Mouse (Mus musculus): ENCODE results near the gene Dot1l. TPM values are rescaled to one million over a fixed set of nuclear protein-coding genes. Genes with fewer than 3 reads are reported as not detected.

Dot1l gene
- polyA plus RNA-seq, 1 experiment from 2014 or later: 23.9 TPM

DNA sequence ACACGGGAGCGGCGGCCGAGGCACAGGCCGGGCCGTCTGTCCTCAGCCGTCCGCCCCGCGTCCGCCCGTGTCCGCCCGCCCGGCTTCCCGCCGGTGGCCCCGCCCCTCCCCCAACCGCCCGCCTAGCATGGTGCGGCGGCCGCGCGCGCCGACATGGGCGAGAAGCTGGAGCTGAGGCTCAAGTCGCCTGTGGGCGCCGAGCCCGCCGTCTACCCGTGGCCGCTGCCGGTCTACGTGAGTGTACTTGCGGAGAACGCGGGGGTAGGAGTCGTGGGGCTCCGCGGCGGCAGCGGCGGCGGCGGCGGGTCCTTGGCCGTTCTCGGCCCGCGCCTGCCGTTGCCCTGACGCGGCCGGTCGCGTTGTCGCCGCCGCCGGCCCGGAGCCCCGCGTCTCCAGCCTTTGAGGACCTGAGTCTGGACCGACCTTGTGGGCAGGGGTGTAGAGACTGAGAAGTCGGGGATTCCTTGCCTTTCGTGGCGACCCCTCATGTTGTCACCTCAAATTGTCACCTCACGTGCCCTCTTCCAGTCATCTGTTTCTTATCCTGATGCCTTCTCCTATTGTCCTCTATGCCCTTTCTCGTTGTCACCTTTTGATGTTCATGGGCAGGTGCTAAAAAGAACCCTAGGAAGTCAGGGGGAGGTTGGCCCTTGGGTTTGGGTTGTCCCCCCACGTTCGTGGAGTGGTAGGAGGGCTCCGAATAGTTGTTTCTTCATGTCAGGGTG lies 447 bp downstream of the Dot1l start:
- H3K4me2 ChIP-seq (ENCODE audit: low read depth): peak overlapping the region; percentile 79
- H3K4me3 ChIP-seq (ENCODE audit: low read depth, low read length): peak overlapping the region; percentile 99
- H3K27me3 ChIP-seq (ENCODE audit: control insufficient read depth, insufficient read depth, low read length): no peaks in the 10 kb centered on the region
- DNase-seq (ENCODE audit: low spot score): no peak
- no peak for ATAC-seq (ENCODE audit: insufficient read depth, low FRiP score, low TSS enrichment)
- WGBS: 1% methylated on average over 65 of the region's 75 CpGs
- peak overlapping the region; percentile 83 for H3K27ac ChIP-seq (ENCODE audit: low read depth, low read length)
- peaks cover 26% of the 10 kb centered on the region for H3K4me1 ChIP-seq (ENCODE audit: control insufficient read depth, insufficient read depth, low read length)
- peak overlapping the region; percentile 98 for H3K9ac ChIP-seq (ENCODE audit: low read length)
- H3K36me3 ChIP-seq (ENCODE audit: control insufficient read depth, insufficient read depth, low read length): no peaks in the 10 kb centered on the region
- H3K9me3 ChIP-seq (ENCODE audit: control insufficient read depth, low read length): no peaks in the 10 kb centered on the region

DNA sequence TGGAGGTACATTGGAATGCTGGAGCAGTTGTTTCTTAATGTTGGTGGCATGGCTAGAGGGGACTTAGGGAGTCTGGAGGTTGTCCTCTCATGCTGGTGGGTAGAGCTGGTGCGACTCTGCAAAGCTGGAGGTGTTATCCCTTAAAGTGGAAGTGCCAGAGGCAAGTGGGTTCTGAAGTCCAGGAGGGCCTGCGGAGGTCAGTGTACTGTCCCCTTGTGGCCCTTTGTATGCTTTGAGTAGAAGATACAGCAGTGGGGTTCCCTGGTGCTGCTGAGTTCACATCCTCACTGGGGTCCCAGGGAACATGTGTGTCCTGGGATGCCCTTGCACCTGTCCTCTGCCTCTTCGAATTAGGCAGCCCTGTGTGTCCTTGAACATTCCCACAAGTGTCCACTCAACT lies 1.1 kb downstream of the Dot1l start:
- Histone ChIP-seq H3K9ac (ENCODE audit: low read length) (peak overlapping the region; percentile 98), H3K27me3 (ENCODE audit: control insufficient read depth, insufficient read depth, low read length) (no peaks in the 10 kb centered on the region), H3K4me1 (ENCODE audit: control insufficient read depth, insufficient read depth, low read length) (peaks cover 26% of the 10 kb centered on the region), H3K36me3 (ENCODE audit: control insufficient read depth, insufficient read depth, low read length) (no peaks in the 10 kb centered on the region), H3K27ac (ENCODE audit: low read depth, low read length) (no peak overlapping the region), H3K4me2 (ENCODE audit: low read depth) (peak overlapping the region; percentile 79), H3K4me3 (ENCODE audit: low read depth, low read length) (peak overlapping the region; percentile 99), H3K9me3 (ENCODE audit: control insufficient read depth, low read length) (no peaks in the 10 kb centered on the region)
- DNase-seq (ENCODE audit: low spot score) (no peak), ATAC-seq (ENCODE audit: insufficient read depth, low FRiP score, low TSS enrichment) (no peak)
- WGBS: 37% methylated on average over 3 of the region's 3 CpGs

DNA sequence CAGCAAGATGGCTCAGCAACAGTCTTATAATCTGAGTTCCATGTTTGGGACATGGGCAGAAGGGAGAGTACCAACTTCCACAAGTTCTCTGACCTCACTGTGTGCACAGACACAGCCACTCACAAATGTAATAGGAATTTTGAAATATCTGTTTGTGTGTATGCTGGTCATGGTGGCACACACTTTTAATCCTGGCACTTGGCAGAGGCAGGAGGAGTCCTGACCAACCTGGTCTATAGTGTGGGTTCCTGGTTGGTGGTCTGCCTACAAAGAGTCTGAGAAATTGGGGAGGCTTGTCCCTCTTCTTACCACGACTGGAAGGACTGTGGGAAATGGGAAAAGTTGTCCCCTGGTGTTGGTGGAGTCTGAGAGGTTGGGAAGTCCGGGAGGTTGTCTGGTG lies 1.5 kb downstream of the Dot1l start:
- Histone ChIP-seq H3K27ac (ENCODE audit: low read depth, low read length) (no peak overlapping the region), H3K27me3 (ENCODE audit: control insufficient read depth, insufficient read depth, low read length) (no peaks in the 10 kb centered on the region), H3K9me3 (ENCODE audit: control insufficient read depth, low read length) (no peaks in the 10 kb centered on the region), H3K4me3 (ENCODE audit: low read depth, low read length) (peak overlapping the region; percentile 99), H3K4me2 (ENCODE audit: low read depth) (peak overlapping the region; percentile 79), H3K36me3 (ENCODE audit: control insufficient read depth, insufficient read depth, low read length) (no peaks in the 10 kb centered on the region), H3K4me1 (ENCODE audit: control insufficient read depth, insufficient read depth, low read length) (peaks cover 26% of the 10 kb centered on the region), H3K9ac (ENCODE audit: low read length) (peak overlapping the region; percentile 98)
- 82% methylated on average over 2 of the region's 2 CpGs for WGBS
- no peak for ATAC-seq (ENCODE audit: insufficient read depth, low FRiP score, low TSS enrichment)
- DNase-seq (ENCODE audit: low spot score): no peak

DNA sequence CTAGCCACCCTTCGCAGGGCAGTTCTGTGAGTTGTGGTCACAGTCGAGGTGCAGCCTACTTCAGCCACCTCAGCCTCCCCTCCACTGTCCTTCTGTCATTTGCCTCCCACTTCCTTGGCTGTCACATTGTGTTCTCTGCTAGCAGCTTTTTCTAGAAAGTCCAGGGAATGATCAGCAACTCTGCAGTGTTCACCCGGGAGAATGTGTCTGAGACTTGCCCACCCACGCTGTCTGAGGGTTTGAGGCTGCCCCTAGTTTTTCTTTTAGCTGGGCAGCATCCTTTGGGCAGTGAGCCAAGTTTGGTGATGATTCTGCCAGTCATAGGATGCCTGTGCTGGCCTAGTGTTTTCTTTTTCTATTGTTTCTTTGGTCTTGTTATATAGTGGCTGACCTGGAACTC lies 2.0 kb downstream of the Dot1l start:
- Histone ChIP-seq H3K27me3 (ENCODE audit: control insufficient read depth, insufficient read depth, low read length) (no peaks in the 10 kb centered on the region), H3K36me3 (ENCODE audit: control insufficient read depth, insufficient read depth, low read length) (no peaks in the 10 kb centered on the region), H3K4me2 (ENCODE audit: low read depth) (peak overlapping the region; percentile 79; the same call in 1 of the 2 replicates), H3K9ac (ENCODE audit: low read length) (peak overlapping the region; percentile 18; the same call in 1 of the 2 replicates), H3K9me3 (ENCODE audit: control insufficient read depth, low read length) (no peaks in the 10 kb centered on the region), H3K4me3 (ENCODE audit: low read depth, low read length) (0 out of 2 replicates have a peak overlapping the region, but pooled peaks have one; percentile 6), H3K27ac (ENCODE audit: low read depth, low read length) (no peak overlapping the region), H3K4me1 (ENCODE audit: control insufficient read depth, insufficient read depth, low read length) (peaks cover 26% of the 10 kb centered on the region)
- WGBS: 77% methylated on average over 4 of the region's 4 CpGs
- ATAC-seq (ENCODE audit: insufficient read depth, low FRiP score, low TSS enrichment) (no peak), DNase-seq (ENCODE audit: low spot score) (no peak)

DNA sequence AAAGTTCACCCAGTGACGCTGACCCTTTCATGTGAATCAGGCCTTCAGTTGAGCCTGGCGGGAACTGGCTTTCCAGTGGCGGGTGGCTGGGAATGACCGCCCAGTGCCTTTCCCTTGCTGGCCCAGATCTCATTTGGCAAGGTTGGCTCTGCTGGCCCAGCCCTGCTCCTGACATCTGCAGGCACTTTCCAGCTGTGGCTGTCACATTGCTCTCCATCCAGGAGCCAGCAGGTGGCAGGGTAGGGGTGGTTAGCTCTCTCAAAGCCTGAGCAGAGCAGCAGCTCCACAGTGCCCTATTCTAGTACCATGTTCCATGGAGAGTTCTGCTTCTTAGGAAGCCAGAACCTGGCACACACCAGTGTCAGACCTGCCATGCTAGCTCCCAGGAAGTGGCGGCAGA lies 2.7 kb downstream of the Dot1l start:
- Histone ChIP-seq H3K4me3 (ENCODE audit: low read depth, low read length) (no peak overlapping the region), H3K4me1 (ENCODE audit: control insufficient read depth, insufficient read depth, low read length) (peaks cover 23% of the 10 kb centered on the region), H3K36me3 (ENCODE audit: control insufficient read depth, insufficient read depth, low read length) (no peaks in the 10 kb centered on the region), H3K4me2 (ENCODE audit: low read depth) (no peak overlapping the region), H3K27me3 (ENCODE audit: control insufficient read depth, insufficient read depth, low read length) (no peaks in the 10 kb centered on the region), H3K9ac (ENCODE audit: low read length) (no peak overlapping the region), H3K27ac (ENCODE audit: low read depth, low read length) (no peak overlapping the region), H3K9me3 (ENCODE audit: control insufficient read depth, low read length) (no peaks in the 10 kb centered on the region)
- 35% methylated on average over 5 of the region's 5 CpGs for WGBS
- ATAC-seq (ENCODE audit: insufficient read depth, low FRiP score, low TSS enrichment): no peak
- DNase-seq (ENCODE audit: low spot score): peak; percentile 58

DNA sequence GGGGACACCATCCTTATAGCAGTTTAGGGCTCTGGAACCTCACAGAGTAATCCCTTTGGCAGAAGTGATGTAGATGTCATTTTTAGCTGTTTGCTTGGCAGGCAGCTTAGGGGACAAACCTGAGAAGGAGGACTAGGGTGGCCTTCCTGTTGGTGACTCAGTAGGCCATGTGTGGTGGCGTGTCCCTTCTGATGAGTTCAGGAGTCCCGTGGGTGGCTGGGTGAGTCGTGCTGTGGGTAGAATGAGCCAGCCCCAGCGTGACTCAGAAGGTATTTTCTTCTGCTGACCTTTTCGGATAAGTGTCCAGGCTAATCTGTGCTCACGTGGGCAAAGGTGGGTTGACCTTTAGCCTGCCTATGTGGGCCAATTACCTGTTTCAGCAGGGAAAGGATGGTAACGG lies 3.6 kb downstream of the Dot1l start:
- DNase-seq (ENCODE audit: low spot score) (no peak), ATAC-seq (ENCODE audit: insufficient read depth, low FRiP score, low TSS enrichment) (no peak)
- H3K27ac ChIP-seq (ENCODE audit: low read depth, low read length): no peak overlapping the region
- H3K27me3 ChIP-seq (ENCODE audit: control insufficient read depth, insufficient read depth, low read length): no peaks in the 10 kb centered on the region
- no peak overlapping the region for H3K4me2 ChIP-seq (ENCODE audit: low read depth)
- no peaks in the 10 kb centered on the region for H3K9me3 ChIP-seq (ENCODE audit: control insufficient read depth, low read length)
- peaks cover 23% of the 10 kb centered on the region for H3K4me1 ChIP-seq (ENCODE audit: control insufficient read depth, insufficient read depth, low read length)
- WGBS: 81% methylated on average over 7 of the region's 7 CpGs
- H3K4me3 ChIP-seq (ENCODE audit: low read depth, low read length): no peak overlapping the region
- H3K9ac ChIP-seq (ENCODE audit: low read length): no peak overlapping the region
- no peaks in the 10 kb centered on the region for H3K36me3 ChIP-seq (ENCODE audit: control insufficient read depth, insufficient read depth, low read length)

DNA sequence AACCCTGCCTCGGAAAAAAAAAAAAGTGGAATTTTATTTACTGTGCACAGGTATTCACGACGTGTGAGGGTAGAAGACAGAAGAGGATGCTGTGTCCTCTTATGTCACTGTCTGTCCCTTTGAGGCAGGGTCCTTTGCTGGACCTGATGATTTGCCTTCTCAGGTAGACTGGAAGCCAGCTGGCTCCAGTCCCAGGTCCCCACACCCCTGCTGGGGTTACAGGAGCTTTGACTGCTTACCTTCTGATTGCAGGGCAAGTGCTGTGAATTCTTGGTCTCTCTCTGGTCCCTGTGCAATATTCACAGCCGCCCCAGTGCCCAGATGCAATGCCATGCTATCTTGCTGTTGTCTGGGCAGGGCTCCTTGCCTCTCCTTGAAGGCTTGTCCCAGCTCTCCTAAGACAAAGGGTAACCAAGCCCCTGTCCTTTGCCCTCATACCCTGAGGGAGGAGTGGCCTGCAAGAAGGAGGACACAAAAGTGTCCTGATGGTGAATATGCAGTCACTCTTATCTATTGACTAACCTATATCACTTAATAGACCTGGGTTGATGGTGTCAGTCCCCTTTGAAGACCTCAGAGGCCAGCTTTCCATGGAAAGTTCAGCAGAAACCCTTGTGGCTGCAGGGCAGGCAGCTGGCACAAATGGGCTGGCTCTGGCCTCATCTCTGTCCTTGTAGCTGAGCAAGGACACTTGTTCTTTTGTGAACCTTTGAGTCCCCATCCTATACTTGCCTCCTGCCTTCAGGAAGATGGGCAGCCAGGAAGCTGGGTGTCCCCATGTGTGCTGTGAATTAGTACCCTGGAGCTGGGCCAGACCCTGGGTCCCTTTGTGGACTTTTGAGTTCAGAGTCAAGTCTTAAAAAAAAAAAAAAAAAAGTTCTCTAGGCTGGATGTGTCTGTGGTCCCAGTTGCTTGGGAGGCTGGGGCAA lies 5.9 kb downstream of the Dot1l start:
- H3K4me2 ChIP-seq (ENCODE audit: low read depth): no peak overlapping the region
- DNase-seq (ENCODE audit: low spot score) (no peak), ATAC-seq (ENCODE audit: insufficient read depth, low FRiP score, low TSS enrichment) (no peak)
- no peak overlapping the region for H3K9ac ChIP-seq (ENCODE audit: low read length)
- H3K9me3 ChIP-seq (ENCODE audit: control insufficient read depth, low read length): no peaks in the 10 kb centered on the region
- no peaks in the 10 kb centered on the region for H3K36me3 ChIP-seq (ENCODE audit: control insufficient read depth, insufficient read depth, low read length)
- no peaks in the 10 kb centered on the region for H3K27me3 ChIP-seq (ENCODE audit: control insufficient read depth, insufficient read depth, low read length)
- H3K4me1 ChIP-seq (ENCODE audit: control insufficient read depth, insufficient read depth, low read length): peaks cover 21% of the 10 kb centered on the region
- H3K4me3 ChIP-seq (ENCODE audit: low read depth, low read length): no peak overlapping the region
- no peak overlapping the region for H3K27ac ChIP-seq (ENCODE audit: low read depth, low read length)
- 87% methylated on average over 4 of the region's 4 CpGs for WGBS

DNA sequence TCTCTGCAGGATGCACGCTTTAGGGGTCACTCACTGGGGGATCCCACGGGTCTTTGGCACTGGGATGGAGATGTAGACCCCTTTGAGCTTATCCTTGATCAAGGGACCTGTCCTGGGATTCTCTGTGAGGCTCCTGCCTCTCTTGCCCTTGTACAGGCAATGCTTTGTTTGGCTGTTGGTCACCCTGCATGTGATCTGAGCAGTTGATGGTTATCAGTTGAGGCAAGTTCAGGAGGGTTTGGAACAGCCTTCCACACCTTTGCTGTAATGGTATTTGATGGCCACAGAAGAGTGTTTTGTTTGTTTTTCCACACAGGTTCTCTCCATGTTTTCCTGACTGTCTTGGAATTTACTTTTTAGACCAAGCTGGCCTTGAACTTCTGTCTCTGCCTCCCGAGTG lies 6.8 kb downstream of the Dot1l start:
- Histone ChIP-seq H3K4me2 (ENCODE audit: low read depth) (no peak overlapping the region), H3K27me3 (ENCODE audit: control insufficient read depth, insufficient read depth, low read length) (no peaks in the 10 kb centered on the region), H3K27ac (ENCODE audit: low read depth, low read length) (no peak overlapping the region), H3K9me3 (ENCODE audit: control insufficient read depth, low read length) (no peaks in the 10 kb centered on the region), H3K4me1 (ENCODE audit: control insufficient read depth, insufficient read depth, low read length) (peaks cover 11% of the 10 kb centered on the region), H3K9ac (ENCODE audit: low read length) (no peak overlapping the region), H3K4me3 (ENCODE audit: low read depth, low read length) (no peak overlapping the region), H3K36me3 (ENCODE audit: control insufficient read depth, insufficient read depth, low read length) (peaks cover 4% of the 10 kb centered on the region)
- DNase-seq (ENCODE audit: low spot score) (no peak), ATAC-seq (ENCODE audit: insufficient read depth, low FRiP score, low TSS enrichment) (no peak)
- 73% methylated on average over 3 of the region's 3 CpGs for WGBS

Data from neural tube, embryonic 11.5 days (tissue).